Mouse (Mus musculus) heart, embryonic 12.5 days (tissue): ENCODE measurements at regions not wholly inside any gene's neighbourhood (a gene's known extent, or its start where the extent isn't known, plus 50 kb on each side); places are given as distances from the start of the nearest gene placed in this dataset.

Source experiments
- ATAC-seq: fragments of 200-750 bp; cut with Nextera tagmentation; 2 replicates; pipeline ENCODE4 v1.8.0; 2017; ENCODE audit warnings: moderate TSS enrichment, moderate library complexity; ENCODE audit not compliant: insufficient number of reproducible peaks, low FRiP score
- H3K27ac ChIP-seq: fragments of 300-500 bp; sonication (generic); 2 replicates; pipeline ENCODE4 v1.5.1; 2016; ENCODE audit warnings: mild to moderate bottlenecking, moderate library complexity; ENCODE audit not compliant: poor library complexity, severe bottlenecking
- H3K27me3 ChIP-seq: fragments of 300-500 bp; sonication (generic); replicated peaks from 2 replicates; pipeline ENCODE4 v1.6.1; 2016; ENCODE audit warnings: mild to moderate bottlenecking, moderate library complexity
- H3K36me3 ChIP-seq: fragments of 300-500 bp; sonication (generic); 2 replicates; pipeline ENCODE4 v1.6.1; 2016; ENCODE audit warnings: mild to moderate bottlenecking, moderate library complexity
- H3K4me1 ChIP-seq: fragments of 300-500 bp; sonication (generic); replicated peaks from 2 replicates; pipeline ENCODE4 v1.6.1; 2016; ENCODE audit warnings: mild to moderate bottlenecking
- H3K4me2 ChIP-seq: fragments of 300-500 bp; sonication (generic); 2 replicates; pipeline ENCODE4 v1.6.1; 2016; ENCODE audit warnings: mild to moderate bottlenecking, moderate library complexity
- H3K4me3 ChIP-seq: fragments of 300-500 bp; sonication (generic); 2 replicates; pipeline ENCODE4 v1.5.1; 2016; ENCODE audit warnings: mild to moderate bottlenecking
- H3K9ac ChIP-seq: fragments of 300-500 bp; sonication (generic); 2 replicates; pipeline ENCODE4 v1.6.1; 2016; ENCODE audit warnings: mild to moderate bottlenecking, moderate library complexity
- H3K9me3 ChIP-seq: fragments of 300-500 bp; sonication (generic); replicated peaks from 2 replicates; pipeline ENCODE4 v1.6.1; 2016; ENCODE audit warnings: mild to moderate bottlenecking, moderate library complexity
- WGBS: fragments of 180-500 bp; shearing (Covaris S2); methylation state at CpG from one replicate; pipeline ENCODE4 v1.1.7; 2016; 5-methylcytosine and 5-hydroxymethylcytosine counted together

DNA sequence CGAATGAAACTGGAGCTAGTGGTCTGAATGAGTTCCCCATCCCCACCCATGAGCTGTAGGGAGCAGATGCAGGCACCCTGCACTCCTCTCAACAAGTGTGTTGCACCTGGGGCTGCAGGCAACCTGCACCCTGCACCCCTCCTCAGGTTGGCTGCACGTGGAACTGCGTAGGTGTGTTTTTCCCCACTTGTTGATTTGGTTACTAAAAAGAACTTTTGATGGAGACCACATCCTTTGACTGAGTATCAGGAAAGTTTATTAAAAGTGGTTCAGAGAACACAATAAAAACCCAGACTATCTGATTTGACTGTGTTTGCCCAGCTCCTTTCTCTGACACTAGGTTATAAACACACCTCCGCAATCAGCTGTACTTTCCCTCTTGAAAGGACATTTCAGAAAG lies 456.5 kb downstream of the Rnf144a start:
- H3K4me1 ChIP-seq = no peaks in the 10 kb centered on the region
- no peak overlapping the region for H3K9ac ChIP-seq
- H3K9me3 ChIP-seq = no peaks in the 10 kb centered on the region
- no peak overlapping the region for H3K4me2 ChIP-seq
- no peak for ATAC-seq
- H3K27me3 ChIP-seq = no peaks in the 10 kb centered on the region
- H3K27ac ChIP-seq = no peak overlapping the region
- H3K4me3 ChIP-seq = no peak overlapping the region
- H3K36me3 ChIP-seq = no peaks in the 10 kb centered on the region
- 72% methylated on average over 4 of the region's 4 CpGs for WGBS

DNA sequence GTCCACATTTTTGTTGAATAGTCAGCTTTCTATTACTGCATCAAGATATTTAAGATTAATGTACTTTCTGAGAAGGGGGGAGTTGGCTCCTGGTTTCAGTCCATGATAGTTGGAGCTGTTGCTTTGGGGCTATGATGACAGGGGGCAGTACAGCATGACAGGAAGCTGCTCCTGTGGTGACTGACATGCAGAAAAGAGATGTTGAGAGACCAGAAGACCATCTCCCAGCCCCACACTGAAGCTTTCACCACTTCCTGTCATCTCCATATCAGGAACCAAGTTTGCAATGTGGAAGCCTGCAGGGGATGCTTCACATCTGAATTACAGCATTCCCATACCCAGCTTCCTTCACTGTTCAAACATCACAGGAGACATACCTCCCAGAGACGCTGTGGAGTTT lies 457.5 kb downstream of the Rnf144a start:
- Histone ChIP-seq H3K36me3 (no peaks in the 10 kb centered on the region), H3K4me3 (no peak overlapping the region), H3K9ac (no peak overlapping the region), H3K9me3 (no peaks in the 10 kb centered on the region), H3K27ac (no peak overlapping the region), H3K27me3 (no peaks in the 10 kb centered on the region), H3K4me2 (no peak overlapping the region), H3K4me1 (no peaks in the 10 kb centered on the region)
- no peak for ATAC-seq
- WGBS = 81% methylated on average over 1 of the region's 1 CpGs

DNA sequence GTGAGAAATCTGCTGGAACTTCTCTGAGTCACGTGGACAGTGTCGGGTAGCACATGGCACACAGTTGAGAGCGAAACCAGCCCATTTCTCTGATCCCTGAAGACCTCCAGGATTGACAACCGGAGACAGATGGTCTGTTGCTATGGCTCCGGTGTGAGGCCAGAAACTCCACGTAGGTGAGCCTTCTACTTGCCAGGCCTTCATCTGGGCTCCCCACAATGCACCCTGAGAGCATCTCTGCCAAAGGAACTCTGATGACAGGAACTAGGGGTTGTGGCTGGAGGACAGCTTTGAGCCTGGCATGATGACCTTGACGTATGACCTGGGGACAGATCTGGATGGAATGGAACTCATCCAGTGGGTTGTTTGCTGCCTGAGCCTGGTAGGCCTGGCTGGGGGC lies 467.9 kb downstream of the Rnf144a start:
- H3K4me1 ChIP-seq = 0 out of 2 replicates have a peak, but pooled peaks cover 3% of the 10 kb centered on the region
- no peak overlapping the region for H3K9ac ChIP-seq
- no peaks in the 10 kb centered on the region for H3K9me3 ChIP-seq
- H3K4me2 ChIP-seq = no peak overlapping the region
- whole genome bisulfite sequencing = 75% methylated on average over 7 of the region's 7 CpGs
- H3K4me3 ChIP-seq = no peak overlapping the region
- H3K36me3 ChIP-seq = no peaks in the 10 kb centered on the region
- ATAC-seq = no peak
- no peaks in the 10 kb centered on the region for H3K27me3 ChIP-seq
- no peak overlapping the region for H3K27ac ChIP-seq

DNA sequence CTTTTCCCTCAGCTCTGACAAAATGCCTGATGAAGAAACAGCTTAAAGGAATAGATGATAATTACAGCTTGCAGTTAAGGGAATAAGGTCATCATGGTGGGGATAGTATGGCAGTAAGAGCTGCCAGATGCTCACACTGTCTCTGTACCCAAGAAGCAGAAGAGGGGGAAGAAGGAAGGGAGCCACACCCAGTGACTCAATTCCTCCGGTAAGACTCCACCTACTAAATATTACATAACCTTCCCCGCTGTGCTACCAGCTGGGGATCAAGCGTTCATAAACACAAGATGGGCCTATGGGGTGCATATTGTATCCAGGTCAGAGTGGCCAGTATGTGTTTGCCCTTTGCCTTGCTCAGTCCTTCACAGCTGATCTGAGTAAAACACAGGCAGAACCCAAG lies 468.9 kb downstream of the Rnf144a start:
- Histone ChIP-seq H3K36me3 (no peaks in the 10 kb centered on the region), H3K9me3 (no peaks in the 10 kb centered on the region), H3K4me2 (no peak overlapping the region), H3K4me3 (no peak overlapping the region), H3K27ac (no peak overlapping the region), H3K9ac (no peak overlapping the region), H3K4me1 (0 out of 2 replicates have a peak, but pooled peaks cover 3% of the 10 kb centered on the region), H3K27me3 (no peaks in the 10 kb centered on the region)
- WGBS = 80% methylated on average over 3 of the region's 3 CpGs
- no peak for ATAC-seq

DNA sequence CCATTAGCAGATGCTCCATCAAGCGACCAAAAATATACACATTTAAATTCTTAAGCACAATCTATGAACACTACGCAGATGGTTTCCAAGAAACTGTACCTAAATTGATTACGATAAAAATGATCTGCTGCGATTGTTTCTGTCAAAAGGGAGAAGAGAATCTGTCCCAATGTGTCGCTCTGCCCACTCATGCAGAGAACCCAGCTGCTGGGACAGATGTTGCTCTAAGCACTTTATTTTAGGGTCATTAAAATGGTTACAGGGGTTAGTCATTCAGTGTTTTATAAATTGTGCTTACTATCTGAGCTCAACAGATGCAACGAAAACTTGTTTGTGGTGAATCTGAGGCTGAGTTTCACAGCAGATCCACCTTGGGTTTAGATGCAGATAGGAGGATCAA lies 476.2 kb downstream of the Rnf144a start:
- no peak for ATAC-seq
- no peaks in the 10 kb centered on the region for H3K27me3 ChIP-seq
- no peaks in the 10 kb centered on the region for H3K9me3 ChIP-seq

DNA sequence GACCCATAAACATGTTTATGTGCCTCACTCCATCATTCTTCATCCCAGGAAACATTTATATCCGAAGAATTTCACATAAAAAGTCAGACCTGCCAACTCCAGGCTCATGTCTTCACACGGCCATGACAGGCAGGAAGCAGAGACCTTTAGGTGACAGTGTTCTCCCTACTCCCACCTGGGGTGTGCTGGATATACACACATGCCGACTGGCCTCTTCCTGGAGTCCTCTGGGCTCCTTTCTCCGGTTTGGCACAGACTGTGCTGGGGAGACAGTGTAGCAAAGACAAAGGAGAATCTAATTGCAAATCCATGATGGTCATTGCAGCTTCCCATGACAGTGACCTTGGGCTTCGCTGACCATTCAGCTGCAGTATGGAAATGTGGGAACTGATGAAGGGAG lies 480.1 kb downstream of the Rnf144a start:
- ATAC-seq = no peak
- H3K36me3 ChIP-seq = no peaks in the 10 kb centered on the region
- no peak overlapping the region for H3K9ac ChIP-seq
- H3K4me3 ChIP-seq = no peak overlapping the region
- no peaks in the 10 kb centered on the region for H3K27me3 ChIP-seq
- 75% methylated on average over 5 of the region's 5 CpGs for WGBS
- no peaks in the 10 kb centered on the region for H3K4me1 ChIP-seq
- no peak overlapping the region for H3K27ac ChIP-seq
- no peaks in the 10 kb centered on the region for H3K9me3 ChIP-seq
- H3K4me2 ChIP-seq = no peak overlapping the region

More for the DNA sequence above, 476.2 kb downstream of the Rnf144a start:
- H3K9ac ChIP-seq = no peak overlapping the region
- H3K36me3 ChIP-seq = no peaks in the 10 kb centered on the region
- no peak overlapping the region for H3K27ac ChIP-seq
- 85% methylated on average over 6 of the region's 6 CpGs for WGBS
- H3K4me3 ChIP-seq = no peak overlapping the region
- no peak overlapping the region for H3K4me2 ChIP-seq
- H3K4me1 ChIP-seq = no peaks in the 10 kb centered on the region

DNA sequence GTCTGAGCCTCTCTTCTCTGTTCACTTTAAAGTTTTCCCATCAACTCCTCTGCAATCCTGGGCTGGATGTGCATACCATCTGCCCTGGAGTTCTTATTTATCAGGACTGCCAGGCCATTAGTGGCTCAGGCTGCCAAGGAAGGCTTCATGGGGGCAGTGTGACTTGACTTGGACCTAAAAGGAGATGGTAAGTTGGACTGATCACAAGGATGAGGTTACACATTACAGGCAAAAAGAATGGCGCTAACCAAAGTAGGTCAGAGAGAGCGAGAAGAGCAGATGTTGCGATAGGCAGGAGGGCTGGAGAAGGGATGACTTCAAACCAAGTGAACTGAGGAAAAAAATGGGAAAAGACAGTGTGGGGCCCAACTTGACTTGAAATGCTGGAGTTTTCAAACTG lies 480.5 kb downstream of the Rnf144a start:
- no peak for ATAC-seq
- H3K9ac ChIP-seq = no peak overlapping the region
- H3K4me3 ChIP-seq = no peak overlapping the region
- H3K27me3 ChIP-seq = no peaks in the 10 kb centered on the region
- no peaks in the 10 kb centered on the region for H3K4me1 ChIP-seq
- no peak overlapping the region for H3K27ac ChIP-seq
- no peaks in the 10 kb centered on the region for H3K36me3 ChIP-seq
- 94% methylated on average over 3 of the region's 3 CpGs for WGBS
- H3K4me2 ChIP-seq = no peak overlapping the region
- H3K9me3 ChIP-seq = no peaks in the 10 kb centered on the region

DNA sequence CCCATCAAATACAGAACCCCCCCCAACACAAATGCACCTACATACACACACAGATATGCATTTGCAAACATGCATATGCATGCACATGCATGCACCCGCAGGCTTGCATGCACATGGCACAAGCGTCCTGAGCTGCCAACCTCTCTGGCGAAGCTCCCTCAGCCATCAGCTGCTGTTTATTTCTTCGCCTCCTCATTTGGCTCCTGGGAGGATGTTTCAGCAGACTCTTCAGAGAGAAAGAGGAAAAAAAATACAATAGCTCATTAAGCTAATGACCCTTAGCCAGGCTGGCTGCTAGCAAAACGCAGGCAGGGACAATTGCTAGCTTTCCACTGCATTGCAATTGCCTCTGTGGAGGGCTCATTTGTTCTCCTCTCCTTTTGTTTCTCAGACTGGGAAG lies 488.7 kb downstream of the Rnf144a start:
- H3K27me3 ChIP-seq = no peaks in the 10 kb centered on the region

DNA sequence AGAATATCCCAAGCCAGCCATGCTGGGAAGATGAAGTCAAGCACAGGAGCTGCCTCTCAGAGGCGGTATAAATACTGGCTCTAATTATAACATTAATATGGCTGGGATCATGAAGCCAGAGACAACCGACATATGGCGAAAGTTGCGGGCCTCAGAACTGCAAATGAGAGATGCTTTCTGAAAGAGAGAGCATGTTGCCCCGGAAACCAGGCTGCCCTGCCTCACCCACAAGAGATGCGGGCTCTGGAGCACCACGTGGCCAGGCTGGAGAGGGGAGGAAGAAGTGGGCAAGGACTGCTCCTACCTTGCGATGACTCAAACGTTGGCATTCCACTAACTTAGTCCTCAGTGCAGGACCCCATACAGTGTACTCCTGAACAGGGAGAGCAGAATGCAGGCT lies 490.5 kb downstream of the Rnf144a start:
- Histone ChIP-seq H3K9me3 (0 out of 2 replicates have a peak, but pooled peaks cover 2% of the 10 kb centered on the region), H3K9ac (no peak overlapping the region), H3K4me1 (no peaks in the 10 kb centered on the region), H3K4me2 (no peak overlapping the region), H3K4me3 (no peak overlapping the region), H3K27me3 (no peaks in the 10 kb centered on the region), H3K36me3 (no peaks in the 10 kb centered on the region), H3K27ac (no peak overlapping the region)
- WGBS = 82% methylated on average over 9 of the region's 9 CpGs
- no peak for ATAC-seq

More for the DNA sequence above, 488.7 kb downstream of the Rnf144a start:
- H3K9ac ChIP-seq = no peak overlapping the region
- no peak overlapping the region for H3K4me2 ChIP-seq
- H3K9me3 ChIP-seq = 0 out of 2 replicates have a peak, but pooled peaks cover 2% of the 10 kb centered on the region
- ATAC-seq = no peak
- H3K27ac ChIP-seq = no peak overlapping the region
- no peaks in the 10 kb centered on the region for H3K36me3 ChIP-seq
- no peaks in the 10 kb centered on the region for H3K4me1 ChIP-seq
- no peak overlapping the region for H3K4me3 ChIP-seq
- WGBS = 64% methylated on average over 5 of the region's 5 CpGs

DNA sequence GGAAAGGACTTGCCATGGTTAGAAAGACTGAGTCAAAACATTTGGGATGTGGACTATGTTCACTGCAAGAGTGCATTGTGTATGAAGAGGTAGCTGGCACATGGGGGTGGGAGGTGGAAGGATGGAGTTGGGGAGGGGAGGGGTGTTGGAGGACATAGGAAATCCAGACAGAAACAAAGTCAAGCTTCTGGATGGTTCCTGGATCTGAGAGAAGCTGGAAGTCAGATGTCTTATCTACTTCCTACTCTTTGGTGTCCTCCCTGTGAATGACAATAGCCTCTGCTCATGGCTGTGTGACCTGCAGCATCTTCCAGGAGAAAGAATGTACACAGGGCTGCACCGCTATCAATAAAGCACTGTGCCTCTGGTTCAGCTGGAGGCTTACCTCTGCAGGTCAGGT lies 491.3 kb downstream of the Rnf144a start:
- no peak for ATAC-seq
- no peaks in the 10 kb centered on the region for H3K36me3 ChIP-seq
- WGBS = 89% methylated on average over 1 of the region's 1 CpGs
- no peaks in the 10 kb centered on the region for H3K27me3 ChIP-seq
- H3K9ac ChIP-seq = no peak overlapping the region
- no peaks in the 10 kb centered on the region for H3K4me1 ChIP-seq
- no peak overlapping the region for H3K4me3 ChIP-seq
- 0 out of 2 replicates have a peak, but pooled peaks cover 2% of the 10 kb centered on the region for H3K9me3 ChIP-seq
- no peak overlapping the region for H3K27ac ChIP-seq
- no peak overlapping the region for H3K4me2 ChIP-seq

DNA sequence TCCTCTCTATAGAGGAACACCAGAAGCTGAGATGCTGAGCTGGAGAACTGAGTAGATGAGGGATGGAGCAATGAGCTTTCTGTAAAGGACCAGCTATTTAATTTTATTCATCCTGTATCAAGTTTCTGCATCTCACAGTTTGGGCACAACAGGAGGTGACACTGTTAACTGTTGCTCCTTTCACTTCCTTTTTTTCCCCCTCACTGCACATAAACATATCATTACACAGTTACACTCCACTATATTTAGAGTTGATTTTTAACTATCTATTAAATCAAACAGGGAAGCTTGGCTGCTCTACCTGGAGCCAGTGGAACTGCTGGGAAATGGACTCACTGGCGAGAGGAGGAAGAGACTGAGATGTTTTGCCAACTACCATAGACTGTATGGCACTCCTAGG lies 509.4 kb downstream of the Rnf144a start:
- Histone ChIP-seq H3K9me3 (peaks cover 2% of the 10 kb centered on the region; the same call in 1 of the 2 replicates), H3K4me1 (no peaks in the 10 kb centered on the region), H3K27ac (no peak overlapping the region), H3K4me3 (no peak overlapping the region), H3K9ac (no peak overlapping the region), H3K36me3 (no peaks in the 10 kb centered on the region), H3K27me3 (no peaks in the 10 kb centered on the region), H3K4me2 (no peak overlapping the region)
- no peak for ATAC-seq
- 64% methylated on average over 1 of the region's 1 CpGs for WGBS

DNA sequence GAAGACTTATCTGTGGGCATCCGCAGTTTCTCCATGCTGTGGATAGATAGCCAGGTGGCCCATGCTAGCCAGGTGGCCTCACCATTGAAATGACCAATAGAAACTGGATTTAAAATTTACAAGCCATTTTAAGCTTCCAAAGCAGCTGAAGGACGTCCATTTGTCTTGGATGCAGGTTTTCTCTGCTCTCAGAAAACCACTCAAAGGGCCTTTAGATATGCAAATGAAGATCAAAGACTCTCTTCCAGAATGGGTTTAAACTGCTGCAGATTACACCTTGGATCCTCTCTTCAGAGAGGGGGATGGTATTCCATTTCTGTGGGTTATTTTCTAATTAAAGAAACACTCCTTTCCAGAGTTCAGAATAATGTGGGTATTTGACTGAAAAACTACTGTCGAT lies 518.5 kb downstream of the Rnf144a start:
- Histone ChIP-seq H3K27me3 (no peaks in the 10 kb centered on the region), H3K9ac (no peak overlapping the region), H3K4me1 (no peaks in the 10 kb centered on the region), H3K27ac (no peak overlapping the region), H3K4me3 (no peak overlapping the region), H3K9me3 (no peaks in the 10 kb centered on the region), H3K4me2 (no peak overlapping the region), H3K36me3 (no peaks in the 10 kb centered on the region)
- ATAC-seq = no peak
- 44% methylated on average over 3 of the region's 3 CpGs for WGBS
